Mouse (Mus musculus) CH12.LX (cell line): Measurements from ENCODE around the gene Pik3ca. TPM values are rescaled to one million over a fixed set of nuclear protein-coding genes. Genes with fewer than 3 reads are reported as not detected.

ENCODE experiments used
- DNase-seq: peaks from one replicate; pipeline ENCODE4 v3.0.0-alpha.2; 2013; ENCODE audit errors: extremely low read depth
- H3K27ac ChIP-seq: 2 replicates; pipeline ENCODE4 v1.5.1; 2012; ENCODE audit warnings: low read depth, mild to moderate bottlenecking, control low read depth, moderate library complexity; ENCODE audit not compliant: insufficient read depth
- H3K27me3 ChIP-seq: replicated peaks from 2 replicates; pipeline ENCODE3; 2012; ENCODE audit warnings: inconsistent platforms
- H3K36me3 ChIP-seq, 2 experiments: replicated peaks in 1 of 2; 2 replicates each; pipeline versions ENCODE3 to v1.6.1; 2012; ENCODE audit warnings: inconsistent platforms in 1 of 2, low read length in 1 of 2, mild to moderate bottlenecking in 1 of 2, mixed read lengths in 1 of 2, moderate library complexity in 1 of 2; ENCODE audit not compliant: control insufficient read depth in 1 of 2, insufficient read depth in 1 of 2
- H3K4me1 ChIP-seq, 2 experiments: 2 replicates each; pipeline ENCODE4 v1.6.1; 2012; ENCODE audit warnings: inconsistent platforms in 1 of 2, moderate library complexity in 1 of 2; ENCODE audit not compliant: insufficient read depth in 2 of 2, control insufficient read depth in 1 of 2
- H3K4me2 ChIP-seq: 2 replicates; pipeline ENCODE4 v1.6.1; 2012; ENCODE audit warnings: low read depth, mild to moderate bottlenecking, control low read depth; ENCODE audit not compliant: poor library complexity, insufficient read depth, severe bottlenecking
- H3K4me3 ChIP-seq, 3 experiments: fragments of 150-350 bp in 1 of 3; sonication (generic) in 1 of 3; replicated peaks in 1 of 3; 2 replicates each; pipeline versions ENCODE3 to v1.5.1; 2011 to 2012; ENCODE audit warnings: low read depth in 2 of 3, low read length in 2 of 3, mild to moderate bottlenecking in 2 of 3, moderate library complexity in 2 of 3, control low read depth in 1 of 3, improper control_type of control experiment in 1 of 3, inconsistent platforms in 1 of 3, mixed read lengths in 1 of 3; ENCODE audit not compliant: poor library complexity in 1 of 3
- H3K79me2 ChIP-seq: replicated peaks from 2 replicates; pipeline ENCODE4 v1.6.1; 2012; ENCODE audit warnings: mild to moderate bottlenecking, moderate library complexity; ENCODE audit not compliant: control insufficient read depth, poor library complexity, insufficient read depth, severe bottlenecking; ENCODE audit errors: extremely low read depth
- H3K9ac ChIP-seq: 2 replicates; pipeline ENCODE4 v1.6.1; 2012; ENCODE audit warnings: low read depth, mild to moderate bottlenecking, control low read depth, moderate library complexity; ENCODE audit not compliant: insufficient read depth
- H3K9me3 ChIP-seq: replicated peaks from 2 replicates; pipeline ENCODE3; 2012; ENCODE audit warnings: low read length, inconsistent platforms, mixed read lengths
- BHLHE40 ChIP-seq: IDR thresholded peaks from 2 replicates; pipeline ENCODE4 v1.6.1; 2011; ENCODE audit warnings: mild to moderate bottlenecking, low read depth, low read length, improper control_type of control experiment
- CHD2 ChIP-seq: IDR thresholded peaks from 2 replicates; pipeline ENCODE4 v1.6.1; 2011; ENCODE audit warnings: low read length, improper control_type of control experiment
- EP300 ChIP-seq: IDR thresholded peaks from 2 replicates; pipeline ENCODE4 v1.6.1; 2011; ENCODE audit warnings: low read length, improper control_type of control experiment
- GABPA ChIP-seq: IDR thresholded peaks from 2 replicates; pipeline ENCODE4 v1.6.1; 2012; ENCODE audit warnings: low read depth, low read length, improper control_type of control experiment, inconsistent platforms; ENCODE audit not compliant: insufficient replicate concordance
- HCFC1 ChIP-seq: IDR thresholded peaks from 2 replicates; pipeline ENCODE4 v1.6.1; 2012; ENCODE audit warnings: low read depth, mild to moderate bottlenecking, inconsistent platforms, low read length, improper control_type of control experiment
- JUN ChIP-seq: IDR thresholded peaks from 2 replicates; pipeline ENCODE4 v1.6.1; 2011; ENCODE audit warnings: low read depth, mild to moderate bottlenecking, low read length, improper control_type of control experiment, moderate library complexity; ENCODE audit not compliant: insufficient read depth
- JUND ChIP-seq: conservative IDR thresholded peaks from 2 replicates; pipeline ENCODE4 v1.6.1; 2011; ENCODE audit warnings: low read depth, low read length, improper control_type of control experiment
- MAX ChIP-seq: IDR thresholded peaks from 2 replicates; pipeline ENCODE4 v1.6.1; 2011; ENCODE audit warnings: low read length, improper control_type of control experiment
- MAZ ChIP-seq: IDR thresholded peaks from 2 replicates; pipeline ENCODE4 v1.6.1; 2012; ENCODE audit warnings: low read depth, mild to moderate bottlenecking, inconsistent platforms, low read length, improper control_type of control experiment, moderate library complexity
- MEF2A ChIP-seq: IDR thresholded peaks from 2 replicates; pipeline ENCODE4 v1.6.1; 2014; ENCODE audit warnings: low read depth, mild to moderate bottlenecking, inconsistent platforms, low read length, improper control_type of control experiment, borderline replicate concordance
- MYC ChIP-seq: IDR thresholded peaks from 2 replicates; pipeline ENCODE4 v1.6.1; 2011; ENCODE audit warnings: low read depth, mild to moderate bottlenecking, improper control_type of control experiment, low read length
- NELFE ChIP-seq: IDR thresholded peaks from 2 replicates; pipeline ENCODE4 v1.6.1; 2011; ENCODE audit warnings: low read depth, low read length, improper control_type of control experiment
- PAX5 ChIP-seq: IDR thresholded peaks from 2 replicates; pipeline ENCODE4 v1.6.1; 2012; ENCODE audit warnings: low read length, inconsistent platforms, mixed read lengths
- POLR2A ChIP-seq: IDR thresholded peaks from 2 replicates; pipeline ENCODE4 v1.6.1; 2011; ENCODE audit warnings: low read depth, mild to moderate bottlenecking, improper control_type of control experiment, low read length
- POLR2AphosphoS2 ChIP-seq: IDR thresholded peaks from 2 replicates; pipeline ENCODE4 v1.6.1; 2011; ENCODE audit warnings: low read depth, low read length, improper control_type of control experiment
- TBP ChIP-seq: conservative IDR thresholded peaks from 2 replicates; pipeline ENCODE4 v1.6.1; 2011; ENCODE audit warnings: low read depth, low read length, improper control_type of control experiment
- TCF12 ChIP-seq: IDR thresholded peaks from 2 replicates; pipeline ENCODE4 v1.6.1; 2014; ENCODE audit warnings: low read depth, mild to moderate bottlenecking, inconsistent platforms, low read length, improper control_type of control experiment
- UBTF ChIP-seq: IDR thresholded peaks from 2 replicates; pipeline ENCODE4 v1.6.1; 2012; ENCODE audit warnings: low read depth, mild to moderate bottlenecking, inconsistent platforms, low read length, improper control_type of control experiment, moderate library complexity
- ZKSCAN1 ChIP-seq: IDR thresholded peaks from 2 replicates; pipeline ENCODE4 v1.6.1; 2012; ENCODE audit warnings: low read depth, inconsistent platforms, low read length, improper control_type of control experiment, borderline replicate concordance
- ZNF384 ChIP-seq: IDR thresholded peaks from 2 replicates; pipeline ENCODE4 v1.6.1; 2012; ENCODE audit warnings: low read depth, low read length, improper control_type of control experiment, inconsistent platforms
- dilution Hi-C: fragments of 300-500 bp; cut with MboI; formaldehyde crosslinking; loops from 2 replicates; pipeline ENCODE4 v1.14.3; 2020; ENCODE audit warnings: low sequenced_read_pairs; ENCODE audit not compliant: extremely low pct_unique_long_range_greater_than_20kb, extremely low pct_ligation_motif_present
- in situ Hi-C: fragments of 300-500 bp; cut with MboI; formaldehyde crosslinking; loops from 3 replicates; pipeline ENCODE4 v1.14.3; 2019; ENCODE audit warnings: low sequenced_read_pairs, low pct_ligation_motif_present, low pct_unique_long_range_greater_than_20kb, mixed read lengths
- polyA plus RNA-seq: library from polyadenylated mRNA; unstranded; fragments of >175 nt; gene quantifications from 2 replicates; pipeline ENCODE4 v1.2.1, GENCODE M21; 2012; ENCODE audit warnings: low read depth; ENCODE audit not compliant: insufficient read length
- total RNA-seq, 2 experiments: library from RNA; depleted of rRNA; stranded (reverse); fragments of 300-350 nt in 1 of 2; fragments of >200 nt in 1 of 2; gene quantifications; 2 replicates each; pipeline ENCODE4 v1.2.3; 2012 to 2014

The Pik3ca gene
- total and polyA plus RNA-seq, 3 experiments = 19.1 to 26.5 (median 19.6) TPM

DNA sequence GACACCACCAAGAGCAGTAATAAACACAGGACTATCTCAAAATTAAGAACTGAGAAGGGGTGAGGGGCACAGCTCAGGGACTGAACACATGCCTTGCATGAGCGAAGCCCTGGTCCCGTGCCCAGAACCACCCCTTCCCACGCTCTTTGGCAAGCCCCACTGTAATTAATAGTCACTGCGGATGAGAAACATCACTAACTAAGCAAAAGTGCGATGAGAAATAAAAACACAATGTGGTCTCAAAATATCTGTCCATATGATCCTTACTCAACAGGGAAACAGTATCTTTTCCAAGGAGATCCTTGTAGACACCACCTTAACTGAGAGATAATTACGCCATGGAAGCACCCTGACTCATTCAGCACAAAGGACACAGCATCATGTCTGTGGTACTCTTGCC is 49.6 kb upstream of the Pik3ca start:
- peaks cover 56% of the 10 kb centered on the region for H3K79me2 ChIP-seq
- no peak overlapping the region for H3K27ac ChIP-seq
- peaks cover 60 to 94% of the 10 kb centered on the region in 2 experiments for H3K36me3 ChIP-seq
- no peaks in the 10 kb centered on the region for H3K27me3 ChIP-seq
- peaks cover 2 to 18% of the 10 kb centered on the region in 2 experiments; a peak in 2 of 4 replicates for H3K4me1 ChIP-seq
- no peak overlapping the region for H3K9ac ChIP-seq
- no peak overlapping the region for H3K4me3 ChIP-seq
- dilution Hi-C loops (no loop called here), in situ Hi-C loops (loop anchor here (25.0 kb wide), 1 partner anchor 339 kb away; no protein-coding TSS in a partner anchor)
- no peak overlapping the region for H3K4me2 ChIP-seq
- no peak for TF ChIP-seq ZNF384
- no peak for TF ChIP-seq MEF2A
- TF ChIP-seq EP300 = no peak
- no peak for TF ChIP-seq JUN
- TF ChIP-seq MAZ = no peak
- no peak for TF ChIP-seq UBTF
- no peak for DNase-seq
- no peaks in the 10 kb centered on the region for H3K9me3 ChIP-seq

GRCm38 (mm10) chr3:32361221-32361620 is 36.2 kb upstream of the Pik3ca start:
- H3K79me2 ChIP-seq = peaks cover 74% of the 10 kb centered on the region
- TF ChIP-seq NELFE (no peak), MEF2A (no peak), CHD2 (no peak), JUN (no peak), MYC (no peak), TCF12 (no peak), MAX (no peak), UBTF (no peak), POLR2A (no peak), MAZ (no peak), PAX5 (no peak), JUND (no peak), GABPA (no peak), TBP (no peak), POLR2AphosphoS2 (no peak), ZKSCAN1 (no peak), EP300 (no peak), HCFC1 (no peak), BHLHE40 (no peak)
- TF ChIP-seq, all 38 proteins: peak for 0
- H3K4me1 ChIP-seq = peaks cover 11 to 37% of the 10 kb centered on the region in 2 experiments
- in situ Hi-C loops (no loop called here), dilution Hi-C loops (no loop called here)
- no peak overlapping the region for H3K9ac ChIP-seq
- no peaks in the 10 kb centered on the region for H3K27me3 ChIP-seq
- no peak overlapping the region for H3K4me2 ChIP-seq
- no peak overlapping the region for H3K27ac ChIP-seq
- no peak overlapping the region for H3K4me3 ChIP-seq
- peaks cover 19 to 55% of the 10 kb centered on the region in 2 experiments for H3K36me3 ChIP-seq
- no peaks in the 10 kb centered on the region for H3K9me3 ChIP-seq
- no peak for DNase-seq
